Mouse (Mus musculus): ENCODE data around the gene Copg1. TPM values are rescaled to one million over a fixed set of nuclear protein-coding genes. Genes with fewer than 3 reads are reported as not detected.
"Not testable (repeated sequence)": the region's sequence is repeated elsewhere in the genome, so short reads cannot be mapped to it uniquely, and the experiment has no call there.

The Copg1 gene
- polyA plus RNA-seq, 1 experiment = 69.3 TPM

DNA sequence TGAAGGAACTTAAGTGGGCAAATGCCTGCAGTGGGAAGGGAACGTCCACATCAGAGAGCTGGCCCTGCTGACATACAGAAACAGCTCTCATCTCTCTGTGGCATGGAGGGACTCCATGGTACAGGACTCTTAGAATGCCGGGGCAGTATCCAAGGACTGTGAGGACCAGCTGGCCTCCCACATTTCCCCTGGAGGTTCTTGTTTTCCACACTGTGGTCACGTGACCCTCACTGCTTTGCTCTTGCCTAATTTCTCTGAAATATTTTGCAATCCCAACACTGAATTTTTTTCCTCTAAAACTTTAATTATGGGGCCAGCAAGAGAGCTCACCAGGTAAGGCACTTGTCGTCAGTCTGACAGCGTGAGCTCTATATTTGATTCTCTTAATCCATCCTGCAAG is 47.4 kb downstream of the Copg1 start:
- Histone ChIP-seq H3K36me3 (ENCODE audit: control insufficient read depth, insufficient read depth, low read length) (peaks cover 35% of the 10 kb centered on the region), H3K27ac (ENCODE audit: control insufficient read depth, insufficient read depth, low read length) (no peak overlapping the region)

DNA sequence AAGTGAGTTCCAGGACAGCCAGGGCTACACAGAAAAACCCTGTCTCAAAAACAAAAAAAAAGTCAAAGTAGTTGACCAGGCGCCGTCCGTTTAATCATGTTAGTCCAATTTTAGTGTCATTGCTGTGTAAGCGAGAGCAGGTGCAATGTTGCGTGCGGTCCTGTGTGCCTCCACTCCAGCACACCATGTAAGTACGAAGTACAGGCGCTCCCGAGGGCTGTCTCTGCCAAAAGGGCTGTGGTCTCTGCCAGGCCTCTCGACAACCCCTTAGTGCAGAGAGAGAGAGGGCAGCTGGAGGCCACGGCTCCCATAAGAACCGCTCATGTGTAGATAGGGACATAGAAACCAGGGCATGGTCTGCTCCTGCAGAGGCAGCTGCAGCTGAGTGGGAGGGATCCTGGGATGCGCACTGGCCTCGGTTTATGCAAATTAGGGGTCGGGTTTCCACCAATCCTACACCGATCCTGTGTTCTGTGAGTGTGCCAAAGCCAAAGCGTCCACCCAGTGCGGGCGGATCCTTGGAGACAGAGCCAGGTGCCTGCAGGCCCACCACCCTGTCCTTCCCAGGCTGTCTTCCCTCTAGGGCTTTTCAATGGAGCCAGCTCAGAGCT is 49.7 kb downstream of the Copg1 start:
- no peak for DNase-seq
- TF ChIP-seq POLR2A (IDR thresholded peaks at IDR 0.05; ENCODE audit: control insufficient read depth, extremely low read depth, insufficient read depth, low read length, poor library complexity) (no peak), CTCF (IDR thresholded peaks at IDR 0.05; ENCODE audit: borderline replicate concordance, control insufficient read depth, extremely low read depth, insufficient read depth, low read length, poor library complexity) (no peak)
- H3K36me3 ChIP-seq (ENCODE audit: control insufficient read depth, insufficient read depth, low read length) = peaks cover 32% of the 10 kb centered on the region
- H3K4me3 ChIP-seq (ENCODE audit: control insufficient read depth, insufficient read depth, low read length) = no peak overlapping the region
- no peaks in the 10 kb centered on the region for H3K4me1 ChIP-seq (replicated peaks; ENCODE audit: control insufficient read depth, insufficient read depth, low read length)
- H3K27ac ChIP-seq (ENCODE audit: control insufficient read depth, insufficient read depth, low read length) = no peak overlapping the region
- H3K27me3 ChIP-seq (ENCODE audit: control insufficient read depth, insufficient read depth, low read length) = no peaks in the 10 kb centered on the region
- WGBS = 93% methylated on average over 19 of the region's 19 CpGs

More for the DNA sequence above, 47.4 kb downstream of the Copg1 start:
- 97% methylated on average over 5 of the region's 5 CpGs for WGBS
- TF ChIP-seq CTCF (IDR thresholded peaks at IDR 0.05; ENCODE audit: borderline replicate concordance, control insufficient read depth, extremely low read depth, insufficient read depth, low read length, poor library complexity) (no peak), POLR2A (IDR thresholded peaks at IDR 0.05; ENCODE audit: control insufficient read depth, extremely low read depth, insufficient read depth, low read length, poor library complexity) (no peak)
- Histone ChIP-seq H3K27me3 (ENCODE audit: control insufficient read depth, insufficient read depth, low read length) (no peaks in the 10 kb centered on the region), H3K4me1 (replicated peaks; ENCODE audit: control insufficient read depth, insufficient read depth, low read length) (no peaks in the 10 kb centered on the region), H3K4me3 (ENCODE audit: control insufficient read depth, insufficient read depth, low read length) (no peak overlapping the region)
- DNase-seq = no peak

GRCm38 (mm10) chr6:87938941-87939340 is 51.3 kb downstream of the Copg1 start:
- Histone ChIP-seq H3K27ac (ENCODE audit: control insufficient read depth, insufficient read depth, low read length) (no peak overlapping the region), H3K36me3 (ENCODE audit: control insufficient read depth, insufficient read depth, low read length) (peaks cover 22% of the 10 kb centered on the region), H3K4me1 (replicated peaks; ENCODE audit: control insufficient read depth, insufficient read depth, low read length) (no peaks in the 10 kb centered on the region), H3K4me3 (ENCODE audit: control insufficient read depth, insufficient read depth, low read length) (no peak overlapping the region), H3K27me3 (ENCODE audit: control insufficient read depth, insufficient read depth, low read length) (no peaks in the 10 kb centered on the region)
- TF ChIP-seq POLR2A (IDR thresholded peaks at IDR 0.05; ENCODE audit: control insufficient read depth, extremely low read depth, insufficient read depth, low read length, poor library complexity) (no peak), CTCF (IDR thresholded peaks at IDR 0.05; ENCODE audit: borderline replicate concordance, control insufficient read depth, extremely low read depth, insufficient read depth, low read length, poor library complexity) (no peak)
- DNase-seq = no peak
- WGBS = 92% methylated on average over 3 of the region's 3 CpGs

GRCm38 (mm10) chr6:87942179-87942578 is 54.6 kb downstream of the Copg1 start:
- H3K4me1 ChIP-seq (replicated peaks; ENCODE audit: control insufficient read depth, insufficient read depth, low read length) = no peaks in the 10 kb centered on the region
- H3K36me3 ChIP-seq (ENCODE audit: control insufficient read depth, insufficient read depth, low read length) = no peaks in the 10 kb centered on the region
- 92% methylated on average over 7 of the region's 7 CpGs for WGBS
- no peak overlapping the region for H3K4me3 ChIP-seq (ENCODE audit: control insufficient read depth, insufficient read depth, low read length)
- no peak for DNase-seq
- no peak overlapping the region for H3K27ac ChIP-seq (ENCODE audit: control insufficient read depth, insufficient read depth, low read length)
- TF ChIP-seq POLR2A (IDR thresholded peaks at IDR 0.05; ENCODE audit: control insufficient read depth, extremely low read depth, insufficient read depth, low read length, poor library complexity) = no peak
- TF ChIP-seq CTCF (IDR thresholded peaks at IDR 0.05; ENCODE audit: borderline replicate concordance, control insufficient read depth, extremely low read depth, insufficient read depth, low read length, poor library complexity) = no peak
- H3K27me3 ChIP-seq (ENCODE audit: control insufficient read depth, insufficient read depth, low read length) = no peaks in the 10 kb centered on the region

- not testable (repeated sequence) for H3K4me3 ChIP-seq (ENCODE audit: control insufficient read depth, insufficient read depth, low read length)
Observed at GRCm38 (mm10) chr6:87962457-87962856, 74.8 kb downstream of the Copg1 start.

More at GRCm38 (mm10) chr6:87962457-87962856, 74.8 kb downstream of the Copg1 start:
- not testable (repeated sequence) for DNase-seq; H3K4me1 ChIP-seq (replicated peaks; ENCODE audit: control insufficient read depth, insufficient read depth, low read length); H3K27me3 ChIP-seq (ENCODE audit: control insufficient read depth, insufficient read depth, low read length); H3K27ac ChIP-seq (ENCODE audit: control insufficient read depth, insufficient read depth, low read length); H3K36me3 ChIP-seq (ENCODE audit: control insufficient read depth, insufficient read depth, low read length)
- 89% methylated on average over 4 of the region's 4 CpGs for WGBS

Other genes starting within 250 kb of the Copg1 start
- 6.8 and 6.9 TPM in 2 replicates for gene Aplf, start 215.6 kb upstream of the Copg1 start, polyA plus RNA-seq (2012; rRNA removed)
- gene Efcc1, start 156.9 kb upstream of the Copg1 start, polyA plus RNA-seq (2012; rRNA removed) = 0.17 and 0.55 TPM in 2 replicates
- 1.2 and 2.6 TPM in 2 replicates for gene Gp9, start 109.7 kb upstream of the Copg1 start, polyA plus RNA-seq (2012; rRNA removed)
- 54.4 and 56.0 TPM in 2 replicates for gene Rab43, start 75.7 kb upstream of the Copg1 start, polyA plus RNA-seq (2012; rRNA removed)
- 0.56 and 1.2 TPM in 2 replicates for gene Gm45140, start 52.0 kb upstream of the Copg1 start, polyA plus RNA-seq (2012; rRNA removed)
- gene Isy1, start 49.0 kb upstream of the Copg1 start, polyA plus RNA-seq (2012; rRNA removed) = 50.7 and 51.1 TPM in 2 replicates
- gene Cnbp, start 36.7 kb upstream of the Copg1 start, polyA plus RNA-seq (2012; rRNA removed) = 302 and 311 TPM in 2 replicates
- gene Hmces, start 26.1 kb downstream of the Copg1 start, polyA plus RNA-seq (2012; rRNA removed) = 28.8 and 31.9 TPM in 2 replicates
- gene H1fx, start 93.8 kb downstream of the Copg1 start, polyA plus RNA-seq (2012; rRNA removed) = 9.8 and 25.4 TPM in 2 replicates
- 145 and 148 TPM in 2 replicates for gene Rab7, start 157.5 kb downstream of the Copg1 start, polyA plus RNA-seq (2012; rRNA removed)
- 133 and 158 TPM in 2 replicates for gene Rpn1, start 196.7 kb downstream of the Copg1 start, polyA plus RNA-seq (2012; rRNA removed)